Mouse (Mus musculus) cerebellum, postnatal 4 days (tissue): Measurements from ENCODE around the gene Tfap2e.

Source experiments
- DNase-seq, 2 experiments: peaks; one replicate each; pipeline ENCODE4 v3.0.0; 2022; ENCODE audit warnings: low spot score in 2 of 2, mixed read lengths in 1 of 2

The Tfap2e gene

DNA sequence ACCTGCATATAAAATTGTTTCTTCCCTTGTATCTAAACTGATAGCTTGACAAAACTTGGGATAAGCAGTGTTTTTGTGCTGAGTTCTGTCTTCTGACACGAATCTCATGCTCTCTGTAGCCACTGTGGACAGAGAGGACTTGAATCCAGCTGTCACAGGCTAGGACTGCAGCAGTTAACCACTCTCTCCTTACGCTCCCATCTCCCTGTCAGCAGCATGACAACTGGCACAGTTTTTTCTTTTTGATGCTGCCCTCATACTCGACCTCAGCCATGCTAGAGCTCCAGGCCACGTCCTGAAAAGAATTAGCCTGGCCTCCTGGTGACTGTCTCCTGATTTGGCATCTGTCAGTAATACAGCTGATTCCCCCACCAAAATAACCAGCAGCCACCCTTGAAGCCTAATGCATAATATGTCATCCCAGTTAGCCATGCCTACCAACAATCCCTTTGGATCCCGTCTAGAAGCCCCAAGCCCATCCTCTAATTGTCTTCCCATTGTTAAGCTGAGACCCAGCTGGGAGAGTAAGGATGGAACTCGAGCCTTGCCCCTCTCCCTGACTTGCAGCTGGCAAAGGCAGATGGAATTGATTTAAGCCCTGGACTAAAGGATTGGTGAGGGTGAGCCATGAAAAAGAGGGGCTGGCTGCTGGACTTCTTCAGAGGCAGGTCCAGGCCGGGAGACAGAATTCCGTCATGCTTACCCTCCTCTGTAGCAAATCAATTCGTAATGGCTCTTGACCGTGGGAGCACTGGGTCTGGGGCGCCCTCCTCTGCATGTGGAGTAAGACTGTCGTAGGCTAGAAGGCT lies 29.2 kb downstream of the Tfap2e start:
- DNase-seq: peak in 1 of 2 experiments; percentile 20

GRCm38 (mm10) chr4:126696908-126697307 lies 39.1 kb downstream of the Tfap2e start:
- DNase-seq: no peak

GRCm38 (mm10) chr4:126693021-126693420 lies 43.0 kb downstream of the Tfap2e start:
- DNase-seq: no peak

DNA sequence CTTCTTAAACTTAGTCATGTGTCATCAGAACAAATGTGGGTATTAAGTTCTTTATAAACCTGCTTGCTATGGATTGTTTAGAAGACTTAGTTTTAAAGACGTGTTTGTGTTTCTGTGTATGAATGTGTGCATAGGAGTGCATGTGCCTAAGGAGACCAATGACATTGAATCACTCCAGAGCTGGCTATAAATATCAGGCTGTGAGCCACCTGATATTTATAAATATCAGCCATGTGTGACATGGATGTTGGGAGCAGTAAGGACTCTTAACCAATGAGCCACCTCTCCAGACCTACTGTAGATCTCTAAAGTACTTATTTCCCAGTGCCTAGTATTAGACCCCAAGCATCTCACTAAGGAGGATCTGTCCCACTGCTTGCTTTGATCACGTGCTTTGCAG lies 46.6 kb downstream of the Tfap2e start:
- DNase-seq: no peak

- no peak for DNase-seq
Observed at GRCm38 (mm10) chr4:126683084-126683483, 53.0 kb downstream of the Tfap2e start.

- DNase-seq: no peak
Observed at GRCm38 (mm10) chr4:126682298-126682697, 53.7 kb downstream of the Tfap2e start.

DNA sequence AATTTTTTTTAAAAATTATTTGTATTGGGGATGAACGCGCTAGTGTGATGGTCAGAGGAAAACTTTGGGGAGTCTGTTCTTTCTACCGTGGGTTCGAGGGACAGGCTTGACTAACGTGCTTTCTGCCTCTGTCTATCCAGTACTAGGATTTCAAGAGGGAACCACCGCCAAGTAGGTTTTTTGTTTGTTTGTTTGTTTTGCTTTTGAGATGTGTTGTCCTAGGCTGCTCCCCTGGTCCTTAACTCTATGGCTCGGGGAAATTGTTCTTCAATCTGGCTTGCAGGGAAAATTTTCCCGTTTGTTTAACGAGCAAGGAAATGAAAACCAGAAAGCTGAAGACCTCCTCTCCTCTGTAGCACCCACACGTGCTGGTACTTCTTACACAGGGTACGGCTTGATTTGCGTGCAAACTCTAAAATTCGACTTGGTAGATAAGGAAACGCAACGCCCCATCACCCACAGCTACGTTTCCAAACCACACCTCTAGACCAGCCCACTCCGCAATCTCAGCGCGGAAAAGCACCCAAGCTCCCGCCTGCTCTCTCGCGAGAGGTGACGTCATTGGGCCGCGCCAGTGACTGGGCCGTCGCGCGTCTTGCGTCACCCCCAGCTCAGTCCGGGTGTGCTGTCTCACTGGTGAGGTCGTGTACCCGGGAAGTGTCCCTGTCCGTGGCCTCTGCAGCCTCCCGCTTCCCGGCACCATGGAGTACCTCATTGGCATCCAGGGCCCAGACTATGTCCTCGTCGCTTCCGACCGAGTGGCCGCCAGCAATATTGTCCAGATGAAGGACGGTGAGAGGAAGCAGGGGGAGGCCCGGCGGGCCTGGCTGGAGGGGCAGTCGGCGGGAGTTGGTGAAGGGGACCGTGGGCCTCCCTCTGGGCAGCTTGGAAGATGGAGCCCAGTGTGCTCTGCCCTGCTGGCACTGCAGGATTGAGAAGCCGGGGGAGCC lies 58.7 kb downstream of the Tfap2e start, which contains the start of gene Psmb2:
Gene Psmb2 (plus strand): TSS at position 577 of the 950 bp plus-strand sequence.
- DNase-seq: peak; percentile 99 to 100

- no peak for DNase-seq
Observed at GRCm38 (mm10) chr4:126667075-126667474, 69.0 kb downstream of the Tfap2e start.
